Mouse (Mus musculus) ES-Bruce4 (cell line): ENCODE measurements around the gene Ugdh.

ENCODE experiments used
- CTCF ChIP-seq: IDR thresholded peaks from one replicate; pipeline ENCODE4 v1.8.1; 2011; ENCODE audit warnings: low read depth, low read length
- POLR2A ChIP-seq: IDR thresholded peaks from one replicate; pipeline ENCODE4 v1.8.1; 2011; ENCODE audit warnings: low read length; ENCODE audit not compliant: insufficient read depth

DNA sequence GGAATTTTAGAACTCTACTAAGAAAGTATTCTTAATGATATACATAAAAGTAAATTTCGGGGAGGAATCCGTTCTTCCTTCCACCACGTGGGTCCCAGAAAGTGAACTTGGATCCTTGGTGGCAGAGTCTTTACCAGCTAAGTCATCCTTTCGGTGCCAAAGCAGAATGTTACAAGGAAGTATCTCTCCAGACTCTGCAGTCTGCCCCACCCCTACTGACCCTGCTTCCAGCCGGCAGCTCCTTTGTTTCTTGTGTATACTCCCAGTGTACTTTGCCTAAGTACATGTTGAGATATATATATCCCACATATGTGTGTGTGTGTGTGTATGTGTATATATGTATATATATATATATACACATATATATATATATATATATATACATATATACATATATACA is 6.3 kb downstream of the Ugdh start:
- no peak for TF ChIP-seq CTCF
- TF ChIP-seq POLR2A: no peak
